Mouse (Mus musculus): Measurements from ENCODE around the gene Zfp3.
"Not testable (repeated sequence)": the region's sequence is repeated elsewhere in the genome, so short reads cannot be mapped to it uniquely, and the experiment has no call there.

The Zfp3 gene

DNA sequence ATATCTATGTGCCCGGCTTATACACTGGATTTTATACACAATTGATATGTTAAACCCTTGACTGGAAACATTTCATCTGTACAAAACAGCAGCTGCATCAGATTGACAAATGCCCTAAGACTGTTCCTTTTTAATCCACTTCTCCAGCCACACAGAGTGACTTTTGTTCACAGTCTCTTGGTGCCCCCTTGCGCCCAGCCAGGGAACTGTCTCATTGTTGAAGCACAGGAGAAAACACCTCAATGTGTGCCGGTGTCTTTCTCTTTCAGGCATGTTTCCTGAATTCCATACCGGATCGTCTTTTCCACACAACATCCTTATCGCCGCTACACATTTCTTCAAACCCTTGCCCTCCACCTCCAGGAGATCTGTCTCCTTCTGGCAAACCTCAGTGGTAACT is 8.4 kb upstream of the Zfp3 start:
- DNase-seq (ENCODE audit: low read depth, low spot score), result peak; percentile 90

DNA sequence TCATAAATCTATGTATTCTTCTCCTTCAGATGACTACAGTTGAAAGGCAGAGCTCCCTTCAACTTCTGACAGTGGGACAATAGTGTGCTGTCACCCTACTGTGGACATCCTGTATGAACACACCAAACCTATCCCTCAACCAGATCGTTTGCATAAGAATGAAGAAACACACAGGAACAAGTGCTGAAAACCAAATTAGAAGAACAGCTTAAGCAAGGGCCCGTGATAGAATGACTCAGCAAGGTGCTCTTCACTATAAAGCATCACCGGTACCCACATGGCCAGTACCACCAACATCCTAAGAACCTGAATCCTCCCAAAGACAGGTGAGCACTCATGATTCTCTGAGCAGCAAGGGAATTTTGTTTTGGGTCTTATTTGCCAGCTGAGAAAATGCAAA is 3.6 kb upstream of the Zfp3 start:
- DNase-seq (ENCODE audit: low read depth, low spot score), result not testable (repeated sequence)

DNA sequence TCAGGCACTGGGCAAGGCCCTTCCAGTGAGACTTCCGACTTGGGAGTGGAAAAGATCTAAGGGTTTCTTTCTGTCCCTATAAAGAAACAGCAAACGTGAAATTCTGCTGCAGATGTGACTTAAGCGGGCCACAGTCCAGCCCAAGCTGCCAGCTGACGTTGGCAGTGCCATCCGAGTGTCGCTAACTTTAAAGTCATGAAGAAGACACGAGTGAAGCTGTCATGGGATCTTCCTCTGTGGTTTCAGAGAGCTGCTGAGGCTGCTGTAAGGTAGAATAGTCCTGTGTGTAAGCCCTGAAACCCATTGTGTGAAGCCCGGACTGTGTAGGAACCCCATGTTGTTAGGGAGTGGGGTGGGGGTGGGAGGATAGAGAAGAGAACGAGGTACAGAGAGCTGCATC is 1.4 kb upstream of the Zfp3 start:
- peak; percentile 58 for DNase-seq (ENCODE audit: low read depth, low spot score)

DNA sequence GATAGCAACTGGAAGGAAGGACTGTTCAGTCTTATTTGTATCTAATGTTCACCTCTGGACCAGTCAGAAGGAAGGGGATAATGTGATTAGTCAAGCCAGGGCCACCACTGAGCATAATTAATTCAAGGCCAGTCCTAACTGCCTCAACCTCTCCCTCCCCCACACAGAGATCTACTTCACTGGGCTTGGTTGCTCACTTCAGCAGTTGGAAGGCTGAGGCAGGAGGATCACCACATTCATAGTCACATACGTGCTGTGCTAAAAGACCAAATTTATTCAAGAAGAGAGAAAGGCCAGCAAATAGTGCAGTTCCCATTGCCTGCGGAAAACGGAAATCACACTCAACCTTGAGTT is 450 bp upstream of the Zfp3 start:
- no peak for DNase-seq (ENCODE audit: low read depth, low spot score)

DNA sequence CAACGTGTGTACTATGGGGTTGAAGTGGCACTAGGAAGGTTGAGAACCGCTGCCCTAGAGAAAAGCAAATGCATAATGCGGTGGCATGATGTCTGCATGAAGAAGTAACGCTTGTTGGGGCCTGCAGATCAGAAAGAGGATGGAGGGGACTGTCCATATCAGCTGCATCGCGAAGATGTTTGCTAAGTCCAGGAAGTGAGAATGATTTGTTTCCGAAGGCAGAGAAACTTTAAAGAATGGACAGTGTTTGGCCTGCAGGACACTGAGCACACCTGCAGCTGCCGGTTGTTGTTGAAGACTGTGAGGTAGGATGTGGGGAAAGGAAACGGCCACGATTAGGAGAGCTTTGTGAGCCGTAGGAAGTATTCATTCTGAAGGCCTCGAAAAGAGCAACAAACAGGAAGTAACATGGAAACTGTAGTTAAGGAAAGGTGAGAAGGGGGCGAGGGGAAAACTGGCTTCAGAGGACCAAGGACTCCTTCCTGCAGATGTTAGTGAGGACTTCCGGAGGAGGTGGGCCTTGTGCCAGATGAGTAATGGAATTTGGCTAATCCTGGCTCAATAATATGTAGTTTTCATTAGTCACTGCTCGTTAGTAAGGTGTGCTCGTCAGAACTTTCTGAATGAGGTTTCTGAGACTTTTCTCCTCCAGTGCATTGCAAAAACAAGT is 1.9 kb downstream of the Zfp3 start:
- peak; percentile 60 for DNase-seq (ENCODE audit: low read depth, low spot score)

DNA sequence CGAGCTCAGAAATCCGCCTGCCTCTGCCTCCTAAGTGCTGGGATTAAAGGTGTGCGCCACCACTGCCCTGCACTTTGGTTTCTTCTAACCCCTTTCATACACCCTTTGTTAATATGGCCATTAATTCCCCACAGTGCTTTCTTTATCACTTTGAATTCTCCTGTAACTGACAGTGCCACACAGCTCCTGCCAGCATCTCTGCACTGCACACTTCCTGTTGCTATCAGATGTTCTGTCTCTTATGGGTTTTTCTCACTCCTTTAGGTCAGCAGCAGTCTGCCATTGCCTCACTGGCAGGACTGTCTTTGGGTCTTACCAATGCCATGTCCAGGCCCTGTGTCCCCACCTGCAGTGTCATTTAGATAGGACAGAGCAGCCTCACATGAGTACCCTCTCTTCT is 6.8 kb downstream of the Zfp3 start:
- DNase-seq (ENCODE audit: low read depth, low spot score), result peak; percentile 14

DNA sequence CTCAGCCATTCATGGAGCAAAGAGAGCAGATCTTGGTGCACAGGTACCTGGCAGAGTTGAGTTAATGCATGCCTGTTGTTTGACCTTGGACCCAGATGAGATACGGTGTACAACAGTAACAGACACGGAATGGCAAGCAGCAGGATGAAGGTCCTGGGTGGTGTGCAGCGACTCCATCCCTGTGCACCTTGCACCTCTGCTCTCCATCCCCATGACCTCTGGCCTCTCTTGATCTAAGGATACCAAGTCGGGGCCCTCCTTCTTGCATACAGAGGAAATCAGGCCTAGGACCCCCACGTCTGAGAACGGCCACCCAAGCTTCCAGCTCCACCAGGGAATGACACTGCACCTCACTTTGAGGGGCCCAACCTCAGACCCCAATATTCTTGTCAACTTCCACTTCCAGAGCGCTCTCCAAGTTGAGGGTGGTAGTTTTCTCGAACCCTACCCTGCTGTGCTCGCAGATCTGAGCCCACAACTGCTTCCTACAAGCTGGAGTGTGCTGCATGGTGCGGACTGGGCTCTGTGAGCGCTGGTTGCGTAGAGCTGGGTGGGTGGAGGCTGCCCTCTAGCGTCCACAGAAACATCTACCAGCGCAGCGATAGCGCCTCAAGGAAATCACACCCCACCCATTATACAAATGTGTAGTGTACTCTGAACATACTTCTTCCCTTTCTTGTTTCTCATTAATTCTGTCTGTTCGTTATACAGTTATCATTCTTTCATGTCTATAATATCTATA is 13.0 kb downstream of the Zfp3 start:
- peak; percentile 93 for DNase-seq (ENCODE audit: low read depth, low spot score)

DNA sequence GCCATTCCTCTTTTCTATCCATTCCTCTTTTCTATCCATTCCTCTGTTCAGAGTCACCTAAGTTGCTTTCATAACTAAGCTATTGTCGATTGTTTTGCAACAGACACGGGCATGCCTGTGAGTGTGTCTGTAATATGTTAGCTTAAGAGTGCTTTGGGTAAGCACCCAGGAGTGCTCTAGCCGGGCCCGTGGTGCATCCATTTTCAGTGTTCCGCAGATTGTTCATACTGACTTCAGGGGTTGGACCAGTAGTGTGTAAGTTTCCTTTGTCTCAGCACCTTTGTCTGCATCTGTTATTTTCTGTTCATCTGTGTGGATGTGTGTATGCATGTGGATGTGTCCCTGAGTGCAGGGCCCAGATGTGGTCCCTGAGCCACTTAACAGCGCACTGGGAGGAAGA is 13.6 kb downstream of the Zfp3 start:
- DNase-seq (ENCODE audit: low read depth, low spot score), result peak; percentile 11

DNA sequence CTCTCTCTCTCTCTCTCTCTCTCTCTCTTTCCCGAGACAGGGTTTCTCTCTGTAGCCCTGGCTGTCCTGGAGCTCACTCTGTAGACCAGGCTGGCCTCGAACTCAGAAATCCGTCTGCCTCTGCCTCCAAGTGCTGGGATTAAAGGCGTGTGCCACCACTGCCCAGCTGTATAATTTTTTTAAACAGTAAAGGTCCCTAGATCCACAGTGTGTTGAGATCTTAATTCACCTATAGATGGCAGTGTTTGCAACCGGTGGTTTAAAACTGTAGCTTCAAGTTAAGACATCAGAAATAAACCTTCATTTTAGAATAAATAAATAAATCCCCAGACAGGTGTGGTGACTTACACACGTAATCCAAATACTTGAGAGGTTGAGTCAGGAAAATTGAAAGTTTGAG is 14.0 kb downstream of the Zfp3 start:
- DNase-seq (ENCODE audit: low read depth, low spot score), result peak; percentile 73

DNA sequence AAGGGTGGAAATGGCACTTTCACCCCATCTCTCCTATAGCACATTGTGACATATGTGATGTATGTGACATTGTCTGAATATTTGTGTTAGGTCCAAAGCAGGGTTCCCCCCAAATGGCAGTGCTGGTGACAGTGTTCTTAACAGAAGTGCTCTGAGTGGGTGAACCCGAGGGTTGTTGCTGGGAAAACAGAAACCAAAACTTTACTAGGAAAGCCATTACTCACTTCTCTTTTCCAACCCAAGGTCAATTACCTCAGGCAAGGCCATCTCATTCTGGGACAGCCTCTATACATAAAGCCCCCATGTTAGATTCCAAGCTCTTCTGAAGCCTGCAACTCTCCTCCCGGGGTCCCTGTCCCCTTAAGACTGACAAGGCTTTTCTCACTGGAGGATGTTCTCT is 21.9 kb downstream of the Zfp3 start:
- DNase-seq (ENCODE audit: low read depth, low spot score), result no peak

DNA sequence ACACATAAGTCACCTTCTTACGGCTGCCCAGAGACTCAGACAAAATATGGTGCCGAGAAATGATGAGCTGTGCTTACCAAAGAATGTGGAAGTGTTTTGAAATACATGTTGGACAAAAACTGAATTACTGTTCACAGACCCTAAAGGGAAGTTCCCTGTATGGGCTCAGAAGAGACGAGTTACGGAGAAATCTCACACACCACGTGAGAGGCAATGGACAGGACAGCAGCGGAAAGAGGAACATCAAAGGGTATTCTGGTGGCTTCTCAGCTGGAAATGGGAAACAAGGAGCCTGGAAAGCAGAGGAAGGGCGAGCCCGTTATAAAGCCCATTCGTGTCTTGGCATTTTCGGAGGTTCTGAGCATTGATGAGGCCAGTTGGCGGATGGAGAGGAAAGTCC is 23.0 kb downstream of the Zfp3 start:
- no peak for DNase-seq (ENCODE audit: low read depth, low spot score)

DNA sequence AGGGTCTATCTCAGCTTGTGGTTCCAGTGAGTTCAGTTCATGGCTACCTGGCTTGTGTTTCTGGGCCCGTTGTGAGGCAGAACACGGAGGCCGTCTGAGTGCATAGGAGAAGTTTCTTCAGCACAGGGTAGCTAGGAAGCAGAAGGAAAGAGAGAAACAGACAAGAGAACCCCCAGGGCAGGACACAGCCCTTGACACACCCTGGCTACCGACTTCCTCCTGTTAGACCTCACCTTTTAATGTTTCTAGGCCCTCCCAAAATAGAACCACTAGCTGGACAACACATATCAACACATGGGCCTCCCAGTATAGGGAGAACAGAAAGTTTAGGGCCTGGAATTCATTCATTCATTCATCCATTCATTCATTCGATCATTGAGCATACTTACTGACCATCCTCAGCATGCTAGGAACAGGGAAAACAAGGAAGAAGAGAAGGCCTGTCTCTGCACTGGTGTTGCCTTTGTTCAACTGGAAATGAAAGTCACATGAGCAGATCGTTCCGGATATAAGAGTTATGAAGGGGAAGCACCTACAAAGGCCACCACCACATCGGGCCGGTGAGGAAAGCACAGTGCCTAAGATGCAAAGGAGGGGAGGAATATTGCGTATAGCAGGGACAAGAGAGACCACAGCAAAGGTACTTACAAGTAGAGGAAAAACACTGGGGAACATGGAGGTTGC is 25.1 kb downstream of the Zfp3 start:
- DNase-seq (ENCODE audit: low read depth, low spot score), result peak; percentile 75

DNA sequence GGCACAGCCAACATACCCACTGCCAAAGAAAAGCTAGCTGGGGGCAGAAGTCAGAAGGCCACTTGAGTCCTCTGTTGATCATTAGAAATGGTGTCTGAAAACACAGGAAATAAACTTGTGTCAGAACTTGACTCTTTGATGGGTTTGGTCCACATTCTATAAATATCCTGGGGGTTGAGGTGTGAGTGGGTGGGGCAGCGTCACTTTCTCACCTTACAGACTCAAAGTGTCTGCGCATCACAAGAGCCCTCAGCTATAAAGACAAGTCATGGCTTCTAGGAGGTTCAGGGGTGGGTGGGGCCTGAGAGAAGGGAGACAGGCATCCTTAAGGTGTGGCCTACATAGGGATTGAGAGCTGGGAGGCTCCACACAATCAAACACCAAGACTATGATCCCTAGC is 26.4 kb downstream of the Zfp3 start:
- peak; percentile 71 for DNase-seq (ENCODE audit: low read depth, low spot score)

DNA sequence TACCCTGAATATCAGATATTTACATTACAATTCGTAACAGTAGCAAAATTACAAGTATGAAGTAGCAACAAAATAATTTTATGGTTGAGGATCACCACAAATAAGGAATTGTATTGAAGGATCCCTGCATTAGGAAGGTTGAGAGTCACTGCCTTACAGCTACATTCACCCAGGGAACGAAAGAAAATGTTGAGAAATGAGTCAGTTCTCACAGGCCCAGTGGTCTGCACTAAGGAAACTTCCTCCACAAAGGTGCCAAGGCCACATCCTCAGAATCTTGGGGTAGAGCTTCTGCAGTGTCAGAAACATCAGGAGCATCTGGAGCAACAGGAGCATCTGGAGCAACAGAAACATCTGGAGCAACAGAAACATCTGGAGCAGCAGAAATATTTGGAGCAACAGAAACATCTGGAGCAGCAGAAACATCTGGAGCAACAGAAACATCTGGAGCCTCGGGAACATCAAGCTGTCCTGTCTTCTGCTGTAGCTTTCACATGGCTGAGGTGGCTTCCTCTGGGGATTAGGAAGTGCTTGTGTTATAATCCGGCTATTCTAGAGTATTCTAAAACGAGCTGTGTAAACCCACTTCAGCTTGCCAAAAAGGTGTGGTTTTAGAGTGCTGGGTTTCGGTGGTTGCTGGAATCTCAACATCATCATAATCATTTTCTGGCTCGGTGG is 27.0 kb downstream of the Zfp3 start:
- DNase-seq (ENCODE audit: low read depth, low spot score), result no peak

DNA sequence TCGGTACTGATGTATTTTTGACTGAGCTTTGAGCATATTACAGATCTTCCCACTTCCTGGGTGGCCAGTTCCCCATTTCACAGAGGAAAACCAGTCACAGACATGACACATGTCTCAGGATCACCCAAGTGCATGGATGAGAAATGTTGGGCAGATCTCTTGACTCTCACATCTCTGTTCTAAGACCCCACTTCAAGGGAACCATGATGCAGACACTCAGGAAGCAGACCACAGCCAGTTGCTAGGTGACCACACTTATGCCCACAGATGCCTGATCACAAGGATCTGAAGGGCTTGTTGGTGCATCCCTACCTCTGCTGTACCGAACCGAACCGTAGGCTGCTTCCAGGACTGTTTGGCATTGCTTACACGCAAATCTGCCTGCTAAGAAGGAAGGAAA is 27.7 kb downstream of the Zfp3 start:
- peak; percentile 36 for DNase-seq (ENCODE audit: low read depth, low spot score)

DNA sequence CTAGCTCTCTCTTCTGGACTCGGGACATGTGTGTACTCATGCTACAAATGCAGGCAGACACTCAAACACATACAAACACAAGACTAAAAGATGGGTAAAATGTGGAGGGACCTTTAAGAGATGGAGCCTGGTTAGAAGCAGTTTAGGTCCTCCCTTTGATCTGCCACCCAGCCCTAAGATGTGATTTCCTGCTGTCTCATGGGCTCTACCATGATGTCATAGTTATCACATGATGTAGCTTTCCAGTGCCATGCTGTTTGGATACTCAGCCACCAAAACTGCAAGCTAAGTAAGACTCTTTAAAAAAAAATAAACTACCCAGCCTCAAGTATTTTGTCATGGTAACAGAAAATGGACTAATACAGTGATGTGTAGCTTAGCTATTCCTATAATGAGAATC is 28.4 kb downstream of the Zfp3 start:
- peak; percentile 74 for DNase-seq (ENCODE audit: low read depth, low spot score)

DNA sequence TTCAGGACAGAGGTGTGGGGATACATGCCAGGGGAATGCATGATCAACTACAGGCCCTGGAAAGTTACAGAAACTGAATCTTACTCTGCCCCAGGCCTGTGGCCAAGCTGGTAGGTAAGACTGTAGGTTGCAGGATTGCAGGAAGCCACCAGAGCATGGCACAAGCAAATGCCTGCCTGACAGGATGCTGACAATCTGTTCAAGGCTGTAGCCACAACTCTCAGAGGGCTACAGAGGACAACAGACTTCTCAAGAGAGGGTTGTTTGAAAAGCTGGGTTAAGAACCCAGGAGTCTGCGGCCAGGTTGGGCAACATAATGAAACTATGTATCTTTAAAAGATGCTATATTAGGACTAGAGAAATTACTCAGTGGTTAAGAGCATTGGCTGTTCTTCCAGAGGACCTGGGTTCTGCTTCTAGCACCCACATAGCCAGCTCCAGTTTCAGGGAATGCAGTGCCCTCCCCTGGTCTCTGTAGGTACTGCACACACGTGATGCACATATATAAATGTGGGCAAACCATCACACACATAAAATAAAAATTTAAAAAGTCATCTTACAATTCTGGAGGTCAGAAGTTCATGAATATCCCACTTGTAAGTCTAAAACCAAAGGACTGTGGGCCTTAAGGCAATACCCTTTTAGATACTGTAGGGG is 38.3 kb downstream of the Zfp3 start:
- peak; percentile 23 for DNase-seq (ENCODE audit: low read depth, low spot score)

DNA sequence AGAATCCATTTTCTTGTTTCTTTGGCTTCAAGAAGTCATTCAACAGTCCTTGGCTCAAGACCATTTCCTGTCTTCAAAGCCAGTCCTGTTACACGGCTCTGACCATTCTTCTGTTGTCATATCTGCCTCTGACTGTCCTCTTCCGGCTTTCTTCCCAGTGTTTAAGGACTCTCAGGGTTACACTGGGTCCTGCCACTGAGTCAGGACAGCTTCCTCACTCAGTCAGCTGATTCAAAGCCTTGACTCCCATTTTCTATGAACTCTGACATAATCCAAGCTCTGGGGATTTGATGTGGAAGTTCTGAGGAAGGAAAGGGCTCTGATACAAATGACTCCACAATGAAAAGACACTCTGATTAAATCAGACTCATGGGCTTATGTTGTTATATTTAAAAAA is 38.9 kb downstream of the Zfp3 start:
- DNase-seq (ENCODE audit: low read depth, low spot score), result no peak

DNA sequence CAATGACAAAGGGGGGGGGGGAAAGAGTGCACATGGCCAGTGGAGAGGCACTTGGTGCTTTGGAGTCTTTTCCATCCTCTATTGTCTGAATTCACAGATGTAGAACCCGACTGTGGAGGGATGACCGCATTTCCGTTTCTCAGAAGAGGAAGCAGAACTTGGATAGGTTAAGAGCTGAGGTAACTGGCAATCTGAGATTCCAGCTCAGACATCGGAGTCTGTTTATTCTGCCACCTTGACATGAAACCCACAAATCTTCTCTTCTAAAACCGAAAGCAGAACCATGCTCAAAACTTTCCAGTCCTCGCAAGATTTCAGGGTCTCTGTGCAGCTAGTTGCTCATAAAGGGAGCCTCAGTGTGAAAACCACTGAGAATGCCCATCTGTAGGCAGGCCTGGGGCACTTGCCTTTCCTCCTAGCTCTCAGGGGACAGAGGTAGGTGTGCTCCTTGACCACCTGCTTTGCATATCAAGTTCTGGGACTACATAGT is 39.7 kb downstream of the Zfp3 start:
- peak; percentile 58 for DNase-seq (ENCODE audit: low read depth, low spot score)

DNA sequence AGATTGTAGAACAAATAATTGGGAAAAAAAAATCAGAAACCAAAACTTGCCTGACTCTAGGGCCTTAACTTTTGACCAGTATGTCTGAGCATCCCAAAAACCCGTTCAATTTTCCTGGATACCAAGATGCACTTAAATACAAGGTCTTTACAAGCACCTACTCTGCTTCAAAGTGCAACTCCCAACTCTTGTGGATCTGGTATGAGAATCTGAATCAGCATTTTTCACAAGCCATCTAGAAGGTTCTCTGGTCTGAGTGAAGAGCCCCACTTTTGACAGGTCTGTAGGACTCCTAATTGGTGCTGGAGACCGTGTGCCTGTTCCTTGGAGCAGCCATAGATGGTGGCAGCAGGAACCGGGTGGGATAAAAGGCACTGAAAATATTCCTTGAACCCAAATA is 40.4 kb downstream of the Zfp3 start:
- no peak for DNase-seq (ENCODE audit: low read depth, low spot score)

DNA sequence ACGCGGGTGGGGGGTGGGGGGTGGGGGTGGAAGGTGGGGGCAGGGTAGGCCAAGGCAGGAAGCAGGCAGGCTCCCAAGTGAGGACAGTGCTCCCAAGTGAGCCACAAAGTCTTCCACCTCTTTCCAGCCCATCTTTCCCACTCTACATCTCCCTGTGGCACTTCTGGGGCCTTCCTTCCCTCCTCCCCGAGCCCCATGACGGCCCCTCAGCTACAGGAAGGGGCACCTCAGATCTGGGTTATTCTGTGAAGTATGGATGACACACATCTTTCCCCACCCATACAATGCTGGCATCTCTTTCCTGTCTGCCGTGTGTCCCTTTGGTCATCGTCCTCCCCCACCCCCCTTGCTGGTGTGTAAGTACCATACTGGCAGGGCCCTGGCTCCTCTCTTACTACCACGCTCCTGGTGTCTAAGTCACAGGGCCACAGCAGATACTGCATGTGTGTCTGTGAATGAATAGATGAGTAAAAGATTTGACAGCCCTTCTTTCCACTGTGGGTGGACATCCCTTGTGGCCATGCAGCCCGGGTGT is 41.7 kb downstream of the Zfp3 start:
- no peak for DNase-seq (ENCODE audit: low read depth, low spot score)

Data from CD4-positive, CD25-positive, alpha-beta regulatory T cell, adult 2 months (primary cell).